In genomic region chr12:70346139-70347026, GRCm38 (mm10) we compare ENCODE assay signal across 8 mouse cellular contexts. TPM values are rescaled to one million over a fixed set of nuclear protein-coding genes. Genes with fewer than 3 reads are reported as not detected.
A peak's percentile ranks its signal among the peaks of the same experiment; 100 is the strongest.
DNase-seq lines count a peak whose midpoint lies in the region; ATAC-seq and TF ChIP-seq lines count a peak whose summit lies in the region.

No protein-coding gene starts in this region.

- DNase-seq in heart, adult 2 months, result no peak
- DNase-seq in heart, adult 18-20 months, result no peak
- peak; percentile 20 to 24 for DNase-seq in adrenal gland, postnatal 4 days (ENCODE audit: low spot score in 2 of 2)
- DNase-seq in embryonic facial prominence, embryonic 14.5 days (ENCODE audit: low spot score), result peak; percentile 55
- DNase-seq in left cerebral cortex, postnatal 14 days (ENCODE audit: low spot score in 2 of 2), result peak; percentile 71 to 85
- DNase-seq in thymus, postnatal 14 days, result peak; percentile 21

- peak overlapping the region; percentile 82 for H3K4me2 ChIP-seq in embryonic facial prominence, embryonic 14.5 days (ENCODE audit: low read depth, low read length)
- peak overlapping the region; percentile 88 for H3K4me2 ChIP-seq in hindbrain, embryonic 12.5 days (replicated peaks)
- H3K4me2 ChIP-seq in midbrain, embryonic 16.5 days (ENCODE audit: low read length), result peak overlapping the region; percentile 67

- no peaks in the 10 kb centered on the region for H3K36me3 ChIP-seq in heart, adult 2 months (ENCODE audit: control insufficient read depth, insufficient read depth, low read length)
- no peaks in the 10 kb centered on the region for H3K36me3 ChIP-seq in embryonic facial prominence, embryonic 14.5 days (ENCODE audit: control insufficient read depth, insufficient read depth, low read length)
- H3K36me3 ChIP-seq in hindbrain, embryonic 12.5 days, result no peaks in the 10 kb centered on the region
- H3K36me3 ChIP-seq in midbrain, embryonic 16.5 days (ENCODE audit: control insufficient read depth, insufficient read depth, low read length), result no peaks in the 10 kb centered on the region

- H3K27ac ChIP-seq in heart, adult 2 months, result no peak overlapping the region
- no peak overlapping the region for H3K27ac ChIP-seq in embryonic facial prominence, embryonic 14.5 days (replicated peaks; ENCODE audit: low read depth, low read length)
- peak overlapping the region; percentile 96 for H3K27ac ChIP-seq in hindbrain, embryonic 12.5 days
- H3K27ac ChIP-seq in midbrain, embryonic 16.5 days (ENCODE audit: low read length), result peak overlapping the region; percentile 99

- peak overlapping the region; percentile 54 for H3K4me3 ChIP-seq in heart, adult 2 months
- H3K4me3 ChIP-seq in embryonic facial prominence, embryonic 14.5 days (ENCODE audit: low read depth, low read length), result peak overlapping the region; percentile 51
- peak overlapping the region; percentile 65 for H3K4me3 ChIP-seq in hindbrain, embryonic 12.5 days
- H3K4me3 ChIP-seq in midbrain, embryonic 16.5 days (ENCODE audit: low read depth, low read length), result peak overlapping the region; percentile 85

- intact Hi-C loops in heart, adult 2 months (cut with DNase I), result loop anchor here (5.0 kb wide), 2 partner anchors 86 to 114 kb away; partner anchors contain the start of gene Pygl
- intact Hi-C loops in left cerebral cortex, postnatal 14 days (cut with DNase I), result loop anchor here (1.0 to 5.0 kb wide), 3 partner anchors 54 to 84 kb away; no protein-coding TSS in a partner anchor

- H3K27me3 ChIP-seq in heart, adult 2 months (ENCODE audit: control insufficient read depth, insufficient read depth, low read length), result peaks cover 8% of the 10 kb centered on the region; the same call in 1 of the 2 replicates
- H3K27me3 ChIP-seq in embryonic facial prominence, embryonic 14.5 days (replicated peaks; ENCODE audit: control insufficient read depth, insufficient read depth, low read length), result peaks cover 25% of the 10 kb centered on the region
- peaks cover 10% of the 10 kb centered on the region for H3K27me3 ChIP-seq in hindbrain, embryonic 12.5 days
- no peaks in the 10 kb centered on the region for H3K27me3 ChIP-seq in midbrain, embryonic 16.5 days (ENCODE audit: control insufficient read depth, insufficient read depth, low read depth, low read length)

- H3K9ac ChIP-seq in heart, adult 2 months (ENCODE audit: low read depth, low read length), result no peak overlapping the region
- peak overlapping the region; percentile 48; the same call in 1 of the 2 replicates for H3K9ac ChIP-seq in embryonic facial prominence, embryonic 14.5 days (ENCODE audit: low read depth, low read length)
- peak overlapping the region; percentile 76 for H3K9ac ChIP-seq in hindbrain, embryonic 12.5 days
- peak overlapping the region; percentile 94 for H3K9ac ChIP-seq in midbrain, embryonic 16.5 days (ENCODE audit: low read depth, low read length)

- H3K79me2 ChIP-seq in heart, adult 2 months (replicated peaks; ENCODE audit: control insufficient read depth, insufficient read depth, low read length), result no peaks in the 10 kb centered on the region

- peak; percentile 46 for TF ChIP-seq CTCF in heart, adult 2 months (IDR thresholded peaks at IDR 0.05)

- no peaks in the 10 kb centered on the region for H3K4me1 ChIP-seq in heart, adult 2 months (ENCODE audit: control insufficient read depth, insufficient read depth, low read length)
- peaks cover 11% of the 10 kb centered on the region for H3K4me1 ChIP-seq in embryonic facial prominence, embryonic 14.5 days (ENCODE audit: control insufficient read depth, insufficient read depth, low read length)
- H3K4me1 ChIP-seq in hindbrain, embryonic 12.5 days, result peaks cover 16% of the 10 kb centered on the region
- peaks cover 24% of the 10 kb centered on the region for H3K4me1 ChIP-seq in midbrain, embryonic 16.5 days (ENCODE audit: control insufficient read depth, insufficient read depth, low read length)

- WGBS in heart, adult 2 months, result 3% methylated on average over 60 of the region's 60 CpGs
- 2% methylated on average over 42 of the region's 60 CpGs for WGBS in embryonic facial prominence, embryonic 14.5 days
- under 1% methylated on average over 60 of the region's 60 CpGs for WGBS in hindbrain, embryonic 12.5 days
- WGBS in midbrain, embryonic 16.5 days, result under 1% methylated on average over 59 of the region's 60 CpGs

- no peaks in the 10 kb centered on the region for H3K9me3 ChIP-seq in embryonic facial prominence, embryonic 14.5 days (ENCODE audit: control insufficient read depth, low read length)
- no peaks in the 10 kb centered on the region for H3K9me3 ChIP-seq in hindbrain, embryonic 12.5 days (replicated peaks)
- H3K9me3 ChIP-seq in midbrain, embryonic 16.5 days (replicated peaks; ENCODE audit: control insufficient read depth, low read length, poor library complexity, severe bottlenecking), result no peaks in the 10 kb centered on the region

- no peak for TF ChIP-seq EP300 in heart, adult 2 months (IDR thresholded peaks at IDR 0.05; ENCODE audit: insufficient read depth, low read depth, low read length)

- peak; percentile 21 for ATAC-seq in embryonic facial prominence, embryonic 14.5 days (ENCODE audit: low read depth)
- peak; percentile 58 for ATAC-seq in hindbrain, embryonic 12.5 days (ENCODE audit: low FRiP score)
- peak; percentile 49 for ATAC-seq in midbrain, embryonic 16.5 days

- no peak for TF ChIP-seq POLR2A in heart, adult 2 months (IDR thresholded peaks at IDR 0.05; ENCODE audit: insufficient read depth, low read depth, low read length)

RNA-seq across cellular contexts. Expression of gene Trim9, which starts 1.0 kb away (rescaled TPM):
- under 1 TPM; 0.11 to 0.16 TPM for total RNA-seq in heart, adult 2 months (2021)
- polyA plus RNA-seq in heart, adult 2 months (2012; rRNA removed), result 0.12 TPM in 1 of 2 replicates, not detected in the other
- total RNA-seq in heart, adult 18-20 months (2021), result not detected
- total RNA-seq in adrenal gland, postnatal 4 days (2021), result 1 to 10 TPM; 7.2 to 8.1 TPM
- 2.0 and 2.5 TPM in 2 replicates for polyA plus RNA-seq in embryonic facial prominence, embryonic 14.5 days (2014; fragmentation: Nextera tagmentation; extraction: Ambion mirVana)
- 25.6 and 27.8 TPM in 2 replicates for polyA plus RNA-seq in hindbrain, embryonic 12.5 days (2016; fragmentation: Nextera tagmentation; extraction: Ambion mirVana)
- total RNA-seq in left cerebral cortex, postnatal 14 days (2021), result 100 to 1,000 TPM; 422 to 460 TPM
- 88.6 and 108 TPM in 2 replicates for polyA plus RNA-seq in midbrain, embryonic 16.5 days (2015; fragmentation: Nextera tagmentation; extraction: Ambion mirVana)

Comparison
In these comparisons a context has a peak if more than half of its experiments do, and no peak if none do; other contexts are left out.
1. DNase-seq: peak in adrenal gland, postnatal 4 days (2 of 2), embryonic facial prominence, embryonic 14.5 days (single experiment), left cerebral cortex, postnatal 14 days (2 of 2) and thymus, postnatal 14 days (single experiment); none in heart, adult 2 months (0 of 2) and heart, adult 18-20 months (0 of 2).
2. H3K27ac ChIP-seq: peak in hindbrain, embryonic 12.5 days (single experiment) and midbrain, embryonic 16.5 days (single experiment); none in heart, adult 2 months (single experiment) and embryonic facial prominence, embryonic 14.5 days (single experiment).
3. RNA of gene Trim9, which starts 1.0 kb away (total RNA-seq): 422 to 460 TPM in left cerebral cortex, postnatal 14 days; 7.2 to 8.1 TPM in adrenal gland, postnatal 4 days, 0.11 to 0.16 TPM in heart, adult 2 months and not detected in heart, adult 18-20 months; every median in the first group is over 10 times any median in the second.
4. Peak in every context shown above with its lines, with median percentiles within 50 percentile points of each other: H3K4me3 ChIP-seq, ATAC-seq and H3K4me2 ChIP-seq.